Mouse (Mus musculus) gastrocnemius, postnatal 10 days (tissue): Measurements from ENCODE around the gene Lrch3. TPM values are rescaled to one million over a fixed set of nuclear protein-coding genes. Genes with fewer than 3 reads are reported as not detected.
"Not testable (repeated sequence)": the region's sequence is repeated elsewhere in the genome, so short reads cannot be mapped to it uniquely, and the experiment has no call there.

ENCODE experiments used
- DNase-seq: peaks from one replicate; pipeline ENCODE4 v3.0.0; 2021; ENCODE audit warnings: mixed read lengths
- total RNA-seq, 2 experiments: library from RNA; stranded (reverse); gene quantifications; 2 replicates each; pipeline ENCODE4 v1.2.3; 2021

Lrch3 gene
- total RNA-seq, 2 experiments from 2014 or later = 21.3 to 26.4 TPM

DNA sequence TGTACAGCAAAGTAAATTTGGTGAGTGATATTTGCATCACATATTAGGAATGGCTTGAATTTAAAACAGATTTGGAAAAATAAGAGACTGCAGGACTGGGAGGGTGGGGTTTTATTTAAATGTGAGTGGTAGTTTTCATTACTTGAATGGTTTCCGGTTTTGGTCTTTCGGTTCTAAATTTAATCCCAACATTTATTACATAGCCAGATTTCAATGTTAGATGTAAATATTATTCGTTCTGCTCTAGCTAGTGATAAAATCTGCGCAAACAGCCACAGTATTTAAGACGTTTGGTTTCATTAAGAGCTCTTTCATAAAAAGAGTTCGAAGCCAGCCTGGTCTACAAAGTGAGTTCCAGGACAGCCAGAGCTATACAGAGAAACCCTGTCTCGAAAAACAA, 688 bp upstream of the Lrch3 start:
- DNase-seq = no peak

DNA sequence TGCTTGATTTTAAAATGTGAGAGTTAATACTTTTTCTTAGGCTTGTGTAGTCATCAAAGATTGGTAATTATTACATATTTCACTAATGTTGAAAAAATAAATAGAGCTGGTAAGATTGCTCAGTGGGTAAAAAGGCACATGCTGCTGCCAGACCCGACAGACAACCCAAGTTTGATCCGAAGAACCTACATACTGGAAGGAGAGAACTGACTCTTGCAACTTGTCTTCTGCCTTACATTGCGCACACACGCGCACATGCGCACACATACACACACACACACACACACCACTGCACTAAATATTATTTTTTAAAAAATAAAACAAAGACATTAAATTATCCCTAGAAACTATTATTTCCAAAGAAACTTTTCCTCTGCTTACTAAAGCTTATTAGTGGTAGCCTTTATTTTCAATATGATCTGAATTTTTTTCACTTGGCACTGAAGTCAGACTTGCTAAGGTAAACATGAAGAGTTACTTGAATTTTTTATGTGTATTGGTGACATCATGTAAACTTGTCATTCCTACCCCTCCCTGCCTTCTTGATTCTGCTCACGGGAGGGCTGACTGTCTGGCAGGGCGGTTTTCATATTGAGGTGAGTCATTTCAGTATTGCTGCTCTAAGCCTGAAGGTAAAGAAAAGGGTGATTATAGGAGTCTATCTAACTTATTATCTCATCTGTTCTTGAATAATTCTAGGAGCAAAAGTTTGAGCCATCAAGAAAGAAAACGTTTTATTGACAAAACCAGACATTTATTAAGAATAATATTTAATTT, 1.6 kb downstream of the Lrch3 start:
- no peak for DNase-seq

DNA sequence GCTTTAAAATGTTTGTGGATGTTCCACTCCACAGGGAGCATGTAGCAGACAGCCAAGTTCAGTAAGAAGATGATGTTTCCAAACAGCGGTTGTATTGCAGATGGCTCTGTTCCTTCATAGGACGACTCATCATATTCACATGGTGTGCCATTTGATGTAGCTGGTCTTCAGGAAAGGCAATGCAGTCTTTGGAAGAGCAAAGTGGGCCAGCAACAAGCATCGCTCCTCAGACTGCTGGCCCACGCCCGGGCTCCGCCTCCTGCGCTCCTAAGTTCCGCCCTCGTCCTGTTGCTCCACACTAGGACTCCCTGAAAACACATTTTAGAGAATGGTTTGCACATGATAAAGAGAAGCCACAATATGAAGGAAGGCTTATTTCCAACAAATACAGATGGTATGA, 12.7 kb downstream of the Lrch3 start:
- DNase-seq = not testable (repeated sequence)

DNA sequence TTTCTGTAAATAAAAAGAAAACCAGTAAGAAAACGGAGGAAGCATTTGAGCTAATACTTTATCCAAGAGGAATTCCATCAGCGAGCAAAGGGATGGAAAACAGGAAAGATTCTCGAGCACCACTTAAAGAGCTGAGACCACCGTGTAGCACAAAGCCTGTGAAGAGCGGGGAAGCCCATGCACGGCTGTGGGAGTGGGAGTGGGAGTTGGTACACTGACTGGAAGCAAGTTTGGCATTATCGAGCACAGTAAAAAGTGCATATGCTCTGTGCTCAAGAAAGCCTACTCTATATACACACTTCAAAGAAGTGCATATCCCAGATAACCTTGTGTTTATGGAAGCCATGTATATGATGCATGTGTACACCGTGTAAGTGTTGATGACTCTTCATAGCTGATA, 13.1 kb downstream of the Lrch3 start:
- no peak for DNase-seq

DNA sequence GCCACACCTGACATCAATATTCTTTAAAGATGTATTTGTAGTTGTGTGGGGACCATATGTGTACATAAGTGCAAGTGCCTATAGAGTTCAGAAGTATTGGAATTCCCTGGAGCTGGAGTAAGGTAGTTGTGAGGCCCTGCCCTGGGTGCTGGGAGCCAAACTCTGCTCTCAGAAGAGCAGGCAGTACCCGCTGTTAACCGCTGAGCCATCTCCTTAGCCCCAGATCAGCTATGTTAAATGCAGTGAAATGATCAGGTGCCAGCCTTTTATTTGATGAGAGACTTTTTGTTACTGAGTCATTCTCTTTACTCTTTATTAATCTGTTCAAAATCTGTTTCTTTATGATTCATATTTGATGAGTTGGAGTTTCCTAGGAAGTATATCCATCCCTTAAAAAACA, 16.0 kb downstream of the Lrch3 start:
- no peak for DNase-seq

DNA sequence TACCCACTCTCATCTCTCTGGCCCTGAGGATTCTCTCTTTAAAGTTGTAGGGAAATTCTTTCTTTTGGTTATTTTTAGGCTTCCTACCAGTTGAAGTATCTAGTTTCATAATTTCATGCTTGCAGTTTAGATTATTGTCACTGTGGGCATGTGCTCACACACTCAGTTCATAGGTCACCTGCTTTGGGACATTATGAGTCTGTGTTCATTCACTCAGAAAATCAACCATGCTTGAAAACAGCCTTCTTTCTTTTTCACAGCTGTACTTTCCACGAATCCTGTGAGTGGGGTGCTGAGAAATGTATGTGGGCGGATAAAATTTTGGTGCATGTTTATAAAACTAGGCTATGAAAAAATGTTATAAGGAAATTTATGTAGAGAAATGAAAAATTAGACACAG, 20.6 kb downstream of the Lrch3 start:
- no peak for DNase-seq

DNA sequence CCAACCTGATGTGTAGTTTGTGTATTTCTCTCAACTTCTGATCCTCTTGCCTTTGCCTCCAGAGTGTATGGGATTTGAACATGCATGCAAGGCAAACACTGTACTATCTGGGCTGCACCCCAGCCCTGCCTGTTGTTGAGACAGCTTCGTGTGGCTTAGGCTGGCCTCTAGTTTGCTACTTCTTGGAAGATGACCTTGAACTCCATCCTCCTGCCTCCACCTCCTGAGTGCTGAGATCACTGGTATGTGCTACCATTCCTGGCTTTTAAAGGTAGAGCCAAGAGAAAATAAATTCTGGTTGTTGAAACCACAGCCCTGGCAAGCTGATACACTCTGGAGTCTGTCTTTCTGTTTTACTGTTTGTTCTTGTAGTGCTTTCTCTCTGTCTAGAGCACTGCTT, 21.2 kb downstream of the Lrch3 start:
- no peak for DNase-seq

DNA sequence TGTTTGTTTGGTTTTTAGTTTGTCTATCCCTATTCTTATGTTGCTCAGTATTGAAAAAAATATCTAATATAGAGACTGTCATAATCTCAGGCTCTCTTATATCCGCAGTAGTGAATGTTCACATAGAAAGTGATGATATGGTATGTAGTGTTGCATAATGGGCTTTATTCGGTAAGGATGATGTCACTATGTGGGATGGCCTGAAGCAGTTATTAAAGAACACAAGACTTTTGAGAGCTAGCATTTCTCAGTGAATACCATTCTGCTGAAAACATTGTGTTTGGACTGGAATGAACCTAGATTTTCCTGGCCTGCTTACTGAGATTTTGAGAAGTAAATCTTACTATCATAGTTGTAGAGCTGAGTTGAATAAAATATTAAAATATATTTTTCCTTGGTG, 23.5 kb downstream of the Lrch3 start:
- no peak for DNase-seq

DNA sequence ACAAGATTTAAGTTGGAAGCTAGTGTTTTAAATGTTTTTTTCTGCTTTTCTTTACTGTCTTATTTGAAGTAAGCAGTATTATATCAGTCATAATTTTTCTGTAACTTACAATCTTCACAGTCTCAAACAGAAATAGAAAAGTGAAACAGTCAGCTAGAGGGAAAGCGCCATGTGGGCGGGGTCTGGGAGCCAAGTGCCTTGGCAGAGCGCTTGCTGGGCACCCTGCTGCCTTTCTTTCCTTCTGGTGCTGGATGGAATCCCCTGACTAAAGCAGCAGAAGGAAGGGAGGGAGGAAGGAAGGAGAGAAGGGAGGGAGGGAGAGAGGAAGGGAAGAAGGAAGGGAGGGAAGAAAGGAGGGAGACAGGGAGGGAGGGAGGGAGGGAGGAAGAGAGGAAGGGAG, 25.4 kb downstream of the Lrch3 start:
- DNase-seq = peak; percentile 48

DNA sequence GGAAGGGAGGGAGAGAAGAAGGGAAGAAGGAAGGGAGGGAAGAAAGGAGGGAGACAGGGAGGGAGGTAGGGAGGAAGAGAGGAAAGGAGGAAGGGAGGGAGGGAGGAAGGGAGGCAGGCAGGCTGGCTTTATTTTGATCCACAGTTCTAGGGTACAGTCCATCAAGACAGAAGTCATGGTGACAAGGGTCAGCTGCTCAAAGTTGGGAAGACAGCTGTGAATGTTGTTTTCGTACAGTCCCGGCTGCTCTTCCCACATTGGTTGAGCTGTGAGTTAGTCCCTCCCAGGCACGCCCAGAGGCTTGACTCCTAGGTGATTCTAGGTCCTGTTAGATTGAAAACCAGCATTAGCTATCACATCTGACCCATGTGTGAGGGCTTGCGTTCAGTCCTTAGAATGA, 25.8 kb downstream of the Lrch3 start:
- not testable (repeated sequence) for DNase-seq

DNA sequence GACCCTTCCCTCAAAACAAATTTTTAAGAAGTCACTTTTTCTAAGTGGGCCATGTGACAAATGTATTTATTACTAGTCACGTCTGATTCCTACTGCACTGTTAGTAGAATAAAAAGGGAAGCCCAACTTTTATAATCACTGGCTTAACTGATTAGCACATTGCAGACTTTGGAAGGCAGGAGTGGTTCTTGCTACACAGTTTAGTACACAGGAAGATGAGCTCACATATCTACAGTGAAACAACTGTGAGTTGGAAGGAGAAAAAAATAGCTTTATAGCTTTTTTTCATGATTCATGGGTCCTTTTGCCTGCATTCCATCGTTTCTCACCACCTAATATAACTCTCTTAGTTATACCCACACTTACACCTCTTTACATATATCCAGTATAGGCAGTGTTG, 27.3 kb downstream of the Lrch3 start:
- DNase-seq = not testable (repeated sequence)

DNA sequence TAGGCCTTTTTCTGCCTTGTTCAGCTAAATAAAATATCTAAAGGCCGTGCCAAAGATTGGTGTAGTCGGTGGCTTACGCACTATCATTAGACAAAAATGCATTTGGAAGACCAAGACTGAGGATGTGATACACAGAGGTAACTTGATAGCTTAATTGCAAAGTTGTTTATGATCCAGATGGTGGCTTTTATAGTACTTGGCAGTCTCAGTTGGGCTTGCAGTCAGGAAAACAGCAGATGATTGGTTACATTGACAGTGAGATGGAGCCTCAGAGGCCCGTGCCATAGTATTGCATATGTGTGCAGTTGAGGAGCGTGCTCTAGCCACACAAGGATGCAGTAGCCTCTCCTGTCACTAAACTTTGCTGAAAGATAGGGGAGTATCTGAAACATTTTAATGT, 28.8 kb downstream of the Lrch3 start:
- no peak for DNase-seq

DNA sequence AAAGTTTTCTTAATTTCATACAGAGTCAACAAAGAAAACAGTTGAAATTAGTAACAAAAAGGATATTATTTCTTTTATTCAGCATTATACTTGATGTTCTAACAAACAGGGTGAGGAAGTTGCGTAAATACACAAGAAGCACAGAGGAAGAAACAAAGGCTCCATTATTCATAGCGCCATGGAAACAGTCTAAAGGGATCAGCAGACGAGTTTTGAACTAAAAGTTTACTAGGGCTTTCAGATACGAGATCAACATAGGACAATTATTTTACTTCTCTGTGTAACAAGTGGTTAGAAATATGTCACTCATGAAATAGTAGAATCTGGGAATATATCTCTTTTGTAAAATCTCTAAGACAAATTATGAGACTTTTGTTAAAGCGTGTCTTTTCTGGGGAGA, 31.5 kb downstream of the Lrch3 start:
- DNase-seq = no peak

DNA sequence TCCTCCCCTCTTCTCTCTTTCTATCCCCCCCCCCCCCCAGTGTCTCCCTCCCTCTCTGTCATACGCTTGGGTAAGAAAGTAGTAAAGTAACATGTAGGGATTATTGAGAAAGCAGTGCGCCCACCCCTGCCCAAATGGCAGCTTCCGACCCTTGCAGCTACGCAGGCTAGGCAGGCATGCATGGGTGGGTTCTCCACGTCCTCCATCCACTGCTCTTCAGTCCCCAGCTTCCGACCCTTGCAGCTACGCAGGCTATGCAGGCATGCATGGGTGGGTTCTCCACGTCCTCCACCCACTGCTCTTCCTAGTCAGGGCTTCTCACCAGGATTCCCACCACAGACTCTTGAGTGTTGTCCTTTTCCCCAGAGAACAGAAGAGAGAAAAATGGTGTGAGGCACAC, 34.1 kb downstream of the Lrch3 start:
- no peak for DNase-seq

DNA sequence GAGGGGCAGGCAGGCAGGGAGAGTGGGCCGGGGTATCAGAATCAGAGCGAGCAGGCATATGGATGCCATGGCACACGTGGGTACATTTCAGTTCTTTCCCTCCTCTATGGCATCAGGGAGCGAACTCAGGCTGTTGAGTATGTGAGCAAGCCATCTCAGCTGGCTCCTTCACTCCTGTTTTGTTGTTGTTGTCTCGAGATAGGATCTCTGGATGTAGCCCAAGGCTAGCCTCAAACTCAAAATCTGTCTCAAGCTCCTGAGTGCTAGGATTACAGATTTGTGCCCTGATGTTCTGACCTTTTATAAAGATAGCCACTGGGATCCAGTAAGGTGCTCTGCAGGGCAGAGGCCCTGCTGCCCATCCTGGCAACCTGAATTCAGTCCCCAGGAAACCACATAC, 34.8 kb downstream of the Lrch3 start:
- DNase-seq = no peak

DNA sequence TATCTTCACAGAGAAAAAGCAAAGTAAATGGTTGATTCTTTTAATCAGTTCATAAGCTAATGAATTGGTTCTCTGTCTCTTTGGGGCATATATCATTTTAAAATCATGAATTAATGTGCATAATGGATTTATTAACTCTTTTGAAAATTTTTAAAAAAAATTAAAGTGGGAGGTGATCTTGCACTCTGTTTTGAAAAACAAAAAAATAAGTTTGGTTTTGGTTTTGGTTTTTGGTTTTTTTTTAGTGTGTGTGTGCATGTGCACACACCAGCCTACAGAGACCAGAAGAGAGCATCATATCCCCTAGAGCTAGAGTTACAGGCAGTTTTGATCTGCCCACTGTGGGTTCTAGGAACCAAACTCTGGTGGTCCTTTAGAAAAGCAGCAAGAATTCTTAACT, 35.4 kb downstream of the Lrch3 start:
- DNase-seq = no peak

DNA sequence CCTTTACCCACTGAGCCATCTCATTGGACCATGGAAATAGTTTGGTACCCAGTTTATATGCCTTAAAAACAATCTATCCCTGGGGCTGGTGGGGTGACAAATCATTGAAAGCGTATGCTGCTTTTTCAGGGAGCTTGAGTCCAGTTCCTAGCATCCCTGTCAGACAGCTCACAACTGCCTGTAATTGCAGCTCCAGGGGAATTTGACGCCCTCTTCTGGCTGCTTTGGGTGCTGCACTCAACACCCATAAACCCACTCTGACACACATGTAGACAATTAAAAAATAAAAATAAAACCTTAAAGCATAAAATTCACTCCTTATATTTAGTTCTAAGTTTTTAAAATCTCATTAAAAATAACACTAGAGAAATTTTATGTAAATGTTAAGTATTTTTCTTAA, 37.2 kb downstream of the Lrch3 start:
- no peak for DNase-seq

DNA sequence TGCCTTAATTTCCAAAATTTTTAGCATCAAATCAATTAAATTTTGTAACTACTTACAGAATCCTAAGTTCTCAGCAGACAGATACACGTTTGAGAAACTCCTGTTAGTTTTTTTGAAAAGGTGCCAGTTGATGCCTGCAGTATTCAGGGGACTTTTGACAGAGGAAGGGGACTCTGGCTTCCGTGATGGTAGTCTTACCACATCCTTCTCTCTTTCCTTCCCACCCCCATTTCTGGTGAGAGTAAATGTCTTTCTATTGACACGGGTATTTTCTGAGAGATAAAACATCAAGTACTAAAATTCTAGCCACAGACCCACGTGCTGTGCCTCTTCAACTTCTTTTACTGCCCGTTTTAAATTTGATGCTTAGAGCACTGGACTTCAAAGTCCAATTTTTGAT, 39.9 kb downstream of the Lrch3 start:
- DNase-seq = no peak

DNA sequence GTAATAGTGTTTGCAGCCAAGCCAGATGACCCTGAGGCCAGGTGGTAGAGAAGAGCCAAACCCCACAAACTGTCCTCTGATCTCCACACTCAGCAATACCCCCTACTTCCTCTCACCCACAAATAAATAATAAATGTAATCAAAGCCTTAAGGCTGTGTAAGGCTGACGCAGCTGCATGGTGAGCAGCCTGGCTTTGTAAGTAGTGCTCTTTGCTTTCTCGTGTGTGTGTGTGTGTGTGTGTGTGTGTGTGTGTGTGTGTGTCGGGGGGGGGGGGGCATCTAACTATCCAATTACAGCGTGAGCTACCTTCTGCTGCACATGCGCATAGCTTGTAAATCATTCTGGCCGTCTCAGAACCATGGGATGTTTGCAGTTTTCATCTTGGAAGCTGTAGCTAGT, 40.4 kb downstream of the Lrch3 start:
- no peak for DNase-seq

DNA sequence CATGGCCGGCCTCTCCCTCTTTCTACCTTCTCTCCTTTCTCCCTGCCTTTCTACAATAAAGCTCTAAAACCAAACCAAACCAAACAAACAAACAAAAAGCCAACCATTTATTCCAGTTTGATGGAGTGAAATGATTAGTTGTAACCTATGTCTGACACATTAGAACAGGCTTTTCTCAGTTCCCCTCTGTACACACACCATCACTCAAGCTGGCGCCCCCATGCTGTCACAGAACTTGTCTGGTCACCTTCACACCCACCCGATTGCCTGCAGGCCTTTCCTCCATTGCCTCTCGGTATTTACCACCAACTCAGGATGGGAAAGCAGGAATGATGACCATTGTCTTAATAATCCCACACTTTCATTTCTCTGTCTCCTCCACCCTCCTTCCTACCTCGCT, 43.0 kb downstream of the Lrch3 start:
- DNase-seq = no peak

DNA sequence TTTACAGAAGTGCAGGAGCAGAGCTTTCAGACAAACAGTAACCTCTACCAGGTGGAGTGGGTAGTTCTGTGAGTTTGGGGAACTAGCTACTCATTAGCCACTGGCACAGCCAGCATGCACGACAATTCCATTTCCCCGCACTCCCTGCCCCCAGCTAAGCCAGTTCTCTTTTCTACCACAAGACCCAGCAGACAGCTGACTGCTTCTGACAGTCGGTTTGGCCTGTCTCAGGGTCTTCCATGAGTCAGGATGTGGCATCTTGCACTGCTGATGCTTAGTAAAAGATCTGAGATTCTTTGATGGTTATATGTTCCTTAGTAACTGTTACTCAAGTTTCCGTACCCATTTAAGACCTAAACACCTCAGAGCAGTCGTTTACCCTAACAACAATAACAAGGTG, 58.6 kb downstream of the Lrch3 start:
- DNase-seq = no peak

DNA sequence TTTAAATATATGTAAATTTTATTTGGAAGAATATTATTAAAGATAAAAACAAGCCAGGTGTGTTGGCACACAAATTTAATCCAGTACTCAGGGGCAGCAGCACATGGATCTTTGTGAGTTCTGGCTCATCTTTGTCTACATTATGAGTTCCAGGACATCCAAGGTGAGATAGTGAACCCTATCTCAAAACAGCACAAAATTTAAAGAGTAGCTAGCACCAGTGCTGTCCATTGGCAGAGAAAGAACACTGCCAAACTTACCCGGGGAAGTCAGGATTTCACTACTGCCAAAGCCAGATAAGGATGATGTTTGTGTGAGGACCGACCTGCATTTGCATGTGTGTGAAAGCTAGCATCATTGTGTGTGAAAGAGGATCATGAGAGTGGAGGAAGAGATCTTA, 59.1 kb downstream of the Lrch3 start:
- no peak for DNase-seq

DNA sequence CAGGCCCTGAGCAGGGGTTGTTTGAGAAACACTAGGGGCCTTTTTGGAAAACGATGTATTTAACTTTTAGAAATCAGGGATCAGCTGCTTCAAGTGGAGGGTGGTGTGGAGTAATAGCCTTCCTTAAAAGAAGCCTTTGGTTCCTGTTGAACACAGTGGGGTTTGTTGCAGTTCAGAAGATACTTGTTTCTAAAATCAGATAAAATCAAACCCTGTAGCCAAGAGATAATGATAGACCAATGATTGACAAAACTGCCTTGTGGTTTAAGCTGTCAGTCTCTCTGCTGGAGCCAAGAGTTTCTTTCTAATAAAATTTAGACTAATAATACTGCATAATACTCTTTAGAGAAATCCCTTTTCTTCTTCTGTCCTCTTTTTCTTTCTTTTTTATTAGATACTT, 66.3 kb downstream of the Lrch3 start:
- no peak for DNase-seq

DNA sequence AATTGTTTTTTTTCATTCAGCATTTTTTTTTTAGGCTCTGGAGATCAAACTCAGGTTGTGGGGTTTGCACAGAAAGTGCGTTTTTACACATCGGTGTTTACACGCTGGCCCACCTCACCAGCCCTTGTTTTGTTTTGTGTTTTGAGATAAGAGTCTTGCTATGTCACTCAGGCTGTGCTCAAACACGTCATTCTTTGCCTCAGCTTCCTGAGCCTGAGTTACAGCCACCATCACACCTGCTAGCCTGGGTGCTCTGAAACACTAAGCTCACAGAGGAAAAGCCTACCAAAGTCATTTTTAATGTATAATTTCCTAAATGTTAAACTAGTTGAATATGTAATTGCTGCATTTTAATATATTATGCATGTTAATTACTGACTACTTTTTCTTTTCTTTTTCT, 67.5 kb downstream of the Lrch3 start:
- DNase-seq = no peak

DNA sequence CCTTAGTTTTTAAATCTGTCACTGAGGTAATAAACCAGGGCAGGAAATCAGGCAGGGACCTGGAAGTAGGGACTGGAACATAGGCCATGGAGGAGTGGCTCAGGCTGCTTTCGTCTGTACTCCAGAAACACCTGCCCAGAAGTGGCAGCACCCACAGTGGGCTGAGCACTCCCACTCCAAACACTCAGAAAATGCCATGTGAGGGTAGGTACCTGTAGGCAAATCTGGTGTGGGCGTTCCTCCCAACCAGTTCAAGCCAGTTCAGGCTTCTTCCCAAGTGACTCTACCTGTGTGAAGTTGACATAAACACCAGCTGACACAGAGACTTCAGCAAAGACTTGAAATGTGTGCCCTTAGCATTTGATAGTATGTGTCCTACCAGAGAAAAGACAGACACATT, 70.7 kb downstream of the Lrch3 start:
- no peak for DNase-seq
